Mouse (Mus musculus) thymus, postnatal 14 days (tissue): ENCODE data around the gene Fam222b.
"Not testable (repeated sequence)": the region's sequence is repeated elsewhere in the genome, so short reads cannot be mapped to it uniquely, and the experiment has no call there.

Experiments
- DNase-seq: peaks from one replicate; pipeline ENCODE4 v3.0.0; 2021

Fam222b gene

DNA sequence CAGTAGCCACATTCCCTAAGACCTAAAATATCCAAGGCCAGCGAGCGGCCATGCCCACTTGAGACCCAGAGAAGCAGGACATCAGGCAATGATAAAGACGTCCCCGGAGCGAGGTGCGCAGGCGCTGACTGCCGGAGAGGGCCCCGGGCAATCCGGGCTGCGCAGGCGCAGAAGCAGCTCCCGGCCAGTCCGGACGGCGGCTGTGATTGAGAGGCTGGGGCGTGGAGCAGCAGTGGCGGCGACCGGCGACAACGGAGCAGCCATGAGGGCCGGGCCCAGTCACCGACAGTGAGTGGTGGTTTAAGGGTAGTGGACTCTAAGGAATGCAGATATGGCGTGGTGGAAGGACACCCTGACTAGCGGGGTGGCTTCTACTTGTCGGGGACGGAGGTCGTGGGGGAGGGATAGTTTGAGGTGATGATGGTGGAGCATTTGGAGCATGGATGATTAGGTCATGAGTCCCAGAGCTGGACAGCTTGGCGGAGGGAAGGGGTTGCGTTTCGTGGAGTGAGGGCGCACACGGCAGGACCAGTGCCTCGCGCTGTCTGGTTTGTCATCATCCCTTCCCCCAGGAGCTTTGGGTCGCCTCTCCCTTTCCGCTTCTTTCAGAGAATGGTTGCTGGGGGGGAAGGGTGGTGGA lies at the start of gene Fam222b:
Fam222b (plus strand) TSS at position 157 of the 640 bp plus-strand sequence.
- peak; percentile 90 for DNase-seq

DNA sequence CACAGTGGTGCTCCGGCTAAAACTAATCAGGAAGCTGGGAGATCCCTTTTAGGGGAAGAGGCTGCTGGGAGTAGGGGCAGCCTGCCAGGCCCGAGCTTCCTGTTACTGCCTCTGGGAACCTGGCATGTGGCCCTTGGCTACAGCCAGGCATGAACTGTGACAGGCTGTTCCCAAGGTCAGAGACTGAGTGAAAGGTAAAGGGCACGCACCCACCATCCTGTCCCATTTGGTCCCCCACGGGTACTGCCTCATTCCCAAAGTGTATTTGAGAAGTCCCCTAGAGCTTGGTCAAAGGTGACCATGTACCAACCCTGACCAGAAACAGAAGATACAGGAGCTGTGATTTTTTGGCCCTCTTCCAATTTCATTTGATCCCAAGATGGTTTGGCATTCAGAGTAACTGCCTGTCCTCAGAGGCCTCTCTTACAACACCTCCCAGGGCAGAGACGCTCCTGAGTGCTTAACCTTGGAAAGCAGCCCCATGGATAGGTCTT lies 49.7 kb upstream of the Fam222b start:
- DNase-seq = no peak

GRCm38 (mm10) chr11:78048637-78049036 lies 45.8 kb upstream of the Fam222b start:
- not testable (repeated sequence) for DNase-seq

GRCm38 (mm10) chr11:78053078-78053477 lies 41.4 kb upstream of the Fam222b start:
- no peak for DNase-seq

GRCm38 (mm10) chr11:78056946-78057345 lies 37.5 kb upstream of the Fam222b start:
- no peak for DNase-seq

DNA sequence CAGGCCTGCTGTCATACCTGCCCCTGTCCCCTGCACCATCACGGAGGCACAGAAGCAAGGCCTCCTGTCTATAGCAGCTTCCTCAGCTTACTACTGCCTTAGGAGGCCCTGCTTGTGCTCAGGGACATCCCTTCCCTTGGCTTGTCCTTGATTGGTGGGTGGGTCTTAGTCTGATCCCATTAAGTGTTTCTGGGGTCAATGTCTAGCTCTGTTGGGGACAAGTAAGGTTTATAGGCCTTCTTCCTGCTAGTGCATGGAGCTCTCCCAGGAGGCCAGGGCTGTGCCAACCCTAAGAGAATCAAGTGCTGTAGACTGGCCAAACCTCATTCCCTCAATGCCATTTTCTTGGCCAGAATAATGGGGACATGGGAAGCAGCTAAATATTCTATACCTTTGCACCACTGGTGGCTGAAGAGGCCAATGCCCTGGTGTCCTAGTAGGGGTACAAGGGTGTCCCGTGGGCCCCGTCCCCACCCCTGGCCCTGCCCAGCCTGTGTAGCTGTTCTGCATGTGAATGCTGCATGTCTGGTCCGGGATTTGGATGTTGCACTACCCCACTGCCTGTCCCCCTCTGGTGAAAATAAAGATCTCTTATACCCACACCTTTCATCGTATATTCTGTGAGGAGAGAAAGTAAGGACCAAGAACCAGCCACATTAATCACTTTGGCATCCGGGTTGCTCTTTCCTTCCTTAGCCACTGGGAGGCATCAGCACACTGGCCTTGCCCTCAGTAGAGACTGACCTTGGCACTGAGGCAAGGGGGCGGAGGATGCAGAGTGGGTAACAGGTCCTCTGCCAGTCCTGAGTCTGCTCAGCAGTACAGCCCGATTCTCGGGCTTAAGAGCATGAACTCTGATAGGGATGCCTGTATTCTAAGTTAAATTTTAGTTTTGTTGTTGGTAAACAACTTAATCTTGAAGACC lies 34.4 kb upstream of the Fam222b start:
- DNase-seq = peak; percentile 51

DNA sequence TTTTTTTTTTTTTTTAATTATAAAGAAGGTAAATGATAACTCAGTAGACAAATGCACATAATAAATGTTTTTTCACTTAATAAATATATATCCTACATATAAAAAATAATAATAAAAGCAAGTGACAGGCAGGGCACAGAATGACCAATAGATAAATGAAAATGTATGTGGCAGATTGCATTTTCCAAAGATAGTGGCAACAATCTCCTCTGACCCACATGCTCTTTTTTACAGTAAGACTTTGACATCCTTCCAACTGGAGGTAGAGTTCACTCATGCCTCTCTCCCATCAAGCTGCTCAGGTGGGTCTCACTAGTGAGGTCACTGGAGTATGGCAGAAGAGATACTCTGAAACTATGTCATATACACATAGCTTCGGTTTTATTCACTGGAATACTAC lies 31.9 kb upstream of the Fam222b start:
- no peak for DNase-seq

DNA sequence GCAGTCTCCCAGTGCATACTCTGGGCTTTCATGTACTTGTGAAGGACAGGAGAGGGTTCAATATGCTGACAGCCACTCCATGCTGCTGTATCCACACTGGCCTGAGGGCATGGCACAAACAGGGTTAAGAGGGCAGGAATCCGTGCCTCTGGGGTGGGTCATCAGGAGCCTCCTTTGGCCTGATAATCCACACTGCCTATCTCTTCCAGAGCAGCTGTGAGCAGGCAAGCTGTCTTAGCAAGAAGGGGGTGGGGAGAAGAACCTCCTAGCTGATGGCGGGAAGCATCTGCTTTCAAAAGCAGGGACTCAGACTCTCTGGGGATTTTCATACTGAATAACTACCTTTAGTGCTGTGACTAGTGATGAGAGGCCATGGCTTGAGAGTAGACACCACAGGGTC lies 28.6 kb upstream of the Fam222b start:
- DNase-seq = no peak

DNA sequence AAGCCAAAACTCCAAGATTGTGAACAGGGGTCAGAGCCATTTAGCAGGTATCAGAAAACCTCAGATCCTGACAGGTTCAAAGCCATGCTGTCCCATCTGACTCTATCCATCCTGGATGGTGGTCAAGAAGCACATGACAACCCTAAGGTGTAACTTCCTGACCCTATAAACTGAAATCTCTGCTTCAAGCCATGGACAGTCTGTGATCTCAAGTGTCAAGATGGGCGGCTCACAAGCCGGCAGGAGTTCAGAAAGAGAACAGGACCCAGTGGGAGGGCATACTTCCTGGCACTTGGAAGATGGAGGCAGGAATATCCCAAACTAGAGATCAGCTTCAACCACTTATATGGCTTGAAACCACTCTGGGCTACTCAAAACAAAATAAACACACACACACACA lies 27.8 kb upstream of the Fam222b start:
- DNase-seq = no peak

GRCm38 (mm10) chr11:78067566-78067965 lies 26.9 kb upstream of the Fam222b start:
- no peak for DNase-seq

GRCm38 (mm10) chr11:78069130-78069529 lies 25.3 kb upstream of the Fam222b start:
- no peak for DNase-seq

GRCm38 (mm10) chr11:78069646-78070045 lies 24.8 kb upstream of the Fam222b start:
- DNase-seq = no peak

DNA sequence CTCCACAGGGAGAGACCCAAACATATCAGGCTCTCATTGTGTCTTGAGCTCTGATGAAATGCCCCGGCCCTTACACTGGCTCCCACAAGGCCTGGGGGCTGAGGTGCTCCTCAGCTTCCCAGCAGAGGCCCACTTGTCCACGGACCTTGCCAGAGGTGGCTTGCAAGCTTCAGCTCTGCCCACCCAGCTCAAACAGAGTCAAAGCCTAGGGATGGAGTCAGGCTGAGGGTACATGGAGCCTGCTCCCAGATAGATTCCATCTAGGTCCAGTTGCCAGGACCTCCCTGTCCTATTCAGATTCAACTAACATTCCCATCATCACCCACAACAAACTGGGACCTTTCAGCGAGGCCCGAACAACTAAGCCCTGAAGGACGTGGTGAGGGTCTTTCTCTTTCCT lies 22.5 kb upstream of the Fam222b start:
- DNase-seq = no peak

DNA sequence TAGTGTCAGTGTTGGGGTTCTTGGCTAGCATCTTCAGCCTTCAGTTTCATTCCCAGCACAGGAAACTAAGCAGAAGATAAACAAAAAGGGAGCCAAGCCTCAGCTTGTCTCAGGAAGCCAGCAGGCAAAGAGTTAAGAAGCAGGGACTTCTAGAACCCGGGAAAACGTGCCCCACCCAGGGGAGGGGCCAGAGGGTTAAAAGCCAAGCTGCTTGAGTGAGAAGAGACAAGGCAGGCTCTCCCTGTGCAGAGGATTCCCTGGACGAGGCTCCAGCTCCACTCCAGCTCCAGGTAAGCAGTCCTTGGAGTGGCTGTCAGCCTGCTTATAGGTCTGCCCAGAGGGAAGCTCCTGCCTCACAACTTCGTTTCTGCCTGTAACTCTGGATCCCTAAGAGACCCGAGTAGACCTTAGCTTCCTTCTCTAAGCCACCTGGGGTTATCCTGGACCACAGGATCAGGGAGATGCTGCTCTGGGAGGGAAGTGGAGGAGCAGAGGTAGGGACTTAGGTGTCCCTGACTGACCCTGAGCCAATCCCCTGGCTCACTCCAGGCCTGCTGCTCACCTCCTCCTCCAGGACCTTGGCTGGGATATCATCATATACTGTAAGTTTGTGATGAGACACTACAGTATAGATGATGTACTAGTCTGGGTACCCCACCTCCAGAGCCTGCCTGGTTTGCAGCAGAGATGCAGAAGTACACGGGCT lies 21.9 kb upstream of the Fam222b start:
- DNase-seq = no peak

- no peak for DNase-seq
Observed at GRCm38 (mm10) chr11:78073577-78074276, 20.7 kb upstream of the Fam222b start.

DNA sequence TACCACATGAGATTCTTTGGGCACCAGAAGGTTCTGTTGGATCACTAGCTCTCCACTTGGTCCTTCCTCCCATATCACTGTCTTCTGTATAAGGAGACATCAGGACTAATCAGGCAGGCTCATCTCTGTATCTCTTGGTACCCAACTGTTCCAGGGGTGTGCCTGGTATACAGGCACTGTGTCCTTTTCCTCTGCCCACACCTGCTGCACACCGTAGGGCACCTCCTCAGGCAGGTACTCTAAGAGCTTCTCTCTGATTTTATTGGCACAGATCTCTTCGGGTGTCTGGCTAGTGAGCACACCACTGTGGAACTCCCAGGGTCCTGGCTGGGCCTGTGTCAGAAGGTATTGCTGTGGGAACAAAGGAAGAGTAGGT lies 20.2 kb upstream of the Fam222b start:
- DNase-seq = no peak

DNA sequence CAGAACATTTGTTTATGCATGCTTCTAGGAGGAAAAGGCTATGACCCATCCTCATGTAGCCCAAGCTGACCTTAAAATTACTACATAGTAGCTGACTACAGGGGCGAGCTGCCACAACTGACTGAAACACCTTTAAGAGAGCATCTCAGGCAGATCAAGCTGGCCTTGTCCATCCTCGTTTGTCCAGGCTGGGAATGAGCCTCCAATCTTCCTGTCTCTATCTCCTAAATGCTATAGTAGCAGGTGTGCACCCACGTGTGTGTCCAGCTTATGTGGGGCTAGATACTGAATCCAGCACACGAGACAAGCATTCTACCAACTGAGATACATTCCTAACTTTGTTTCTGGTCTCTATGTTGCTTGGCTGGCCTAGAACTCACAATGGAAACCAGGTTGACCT lies 19.8 kb upstream of the Fam222b start:
- no peak for DNase-seq

GRCm38 (mm10) chr11:78079961-78080921 lies 14.2 kb upstream of the Fam222b start, which contains the start of gene Eral1:
Gene Eral1, minus strand, starts transcription at chr11:78080383.
- DNase-seq = peak; percentile 77

DNA sequence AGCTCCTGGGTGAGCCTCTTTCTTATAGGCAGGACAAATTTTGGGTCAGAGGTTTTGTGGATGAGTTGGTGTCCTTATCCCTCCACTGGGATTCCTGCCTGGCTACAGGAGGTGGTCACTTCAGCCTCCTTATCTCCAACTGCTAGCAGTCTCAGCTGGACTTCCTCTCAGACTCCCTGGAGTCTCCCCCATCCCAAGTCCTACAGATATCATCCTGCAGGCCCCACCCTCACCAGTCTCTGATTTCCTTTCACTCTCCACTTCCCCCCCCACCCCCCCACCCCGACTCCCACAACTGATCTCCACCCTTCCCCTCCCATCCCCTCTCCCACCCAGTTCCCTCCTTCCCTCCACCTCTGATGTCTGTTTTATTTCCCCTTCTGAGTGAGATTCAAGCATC lies 10.9 kb upstream of the Fam222b start:
- no peak for DNase-seq

DNA sequence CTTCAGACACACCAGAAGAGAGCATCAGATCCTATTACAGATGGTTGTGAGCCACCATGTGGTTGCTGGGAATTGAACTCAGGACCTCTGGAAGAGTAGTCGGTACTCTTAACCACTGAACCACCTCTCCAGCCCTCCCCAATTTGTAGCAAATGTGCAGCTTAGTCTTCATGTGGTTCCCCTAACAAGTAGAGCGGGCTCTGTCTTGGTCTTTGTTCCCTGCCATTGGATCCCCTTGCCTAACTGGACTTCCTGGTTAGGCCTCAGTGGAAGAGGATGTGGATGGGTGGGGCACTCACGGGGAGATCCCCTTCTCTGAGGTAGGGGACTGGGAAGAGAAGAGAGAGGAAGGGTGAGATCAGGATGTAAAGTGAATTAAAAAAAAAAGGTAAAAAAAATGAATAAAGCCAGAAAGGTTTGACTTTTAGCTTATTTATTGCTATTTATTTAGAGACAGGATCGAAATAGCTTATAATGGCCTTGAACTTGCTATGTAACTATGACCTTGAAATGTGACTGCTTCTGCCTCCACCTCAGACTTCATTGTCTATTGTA lies 7.5 kb upstream of the Fam222b start:
- no peak for DNase-seq

DNA sequence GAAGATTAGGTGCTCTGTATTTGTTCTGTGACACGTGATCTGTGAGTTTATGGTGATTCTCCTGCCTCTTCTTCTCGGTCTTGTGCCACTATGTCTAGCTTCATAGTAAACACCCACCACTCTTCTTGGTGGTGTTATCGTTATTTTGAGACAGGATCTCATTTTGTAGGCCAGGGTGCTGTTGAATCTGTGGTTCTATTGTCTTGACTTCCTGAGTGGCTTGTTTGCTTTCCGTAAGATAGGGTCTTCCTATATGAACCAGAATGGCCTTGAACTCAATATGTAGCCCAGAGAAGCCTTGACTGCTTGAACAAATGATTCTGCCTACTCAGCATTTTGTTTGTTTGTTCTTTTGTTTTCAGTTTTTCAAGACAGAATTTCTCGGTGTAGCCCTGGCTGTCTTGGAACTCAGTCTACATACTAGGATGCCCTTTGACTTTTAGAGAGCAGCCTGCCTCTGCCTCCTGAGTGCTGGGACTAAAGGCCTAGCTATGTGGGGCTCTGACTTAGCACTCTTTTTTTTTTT lies 6.6 kb upstream of the Fam222b start:
- DNase-seq = no peak
